9 mouse cellular contexts compared by ENCODE assay signal in genomic region chr13:69761393-69761792, GRCm38 (mm10). TPM values are rescaled to one million over a fixed set of nuclear protein-coding genes. Genes with fewer than 3 reads are reported as not detected.
DNase-seq lines count a peak whose midpoint lies in the region; ATAC-seq lines count a peak whose summit lies in the region.
"Had no signal": no experiment of that assay in that cellular context is flagged by ENCODE, and none has a peak within 500 bp of the region (broad histone marks: within the 10 kb centered on the region; RNA-seq: fewer than 3 reads in every experiment).

No protein-coding gene starts in this region.

- H3K9ac ChIP-seq in intestine, embryonic 16.5 days (ENCODE audit: low read depth, low read length) = no peak overlapping the region
- H3K9ac ChIP-seq: neural tube, embryonic 12.5 days had no signal

- DNase-seq in Muller cell, postnatal 12 days (ENCODE audit: inconsistent ontology term) = peak; percentile 74
- peak; percentile 16 for DNase-seq in adrenal gland, postnatal 25 days
- DNase-seq in gastrocnemius, adult 18-20 months (ENCODE audit: low spot score) = peak; percentile 24
- DNase-seq in layer of hippocampus, postnatal 14 days (ENCODE audit: low spot score in 2 of 2) = peak; percentile 68 to 91
- peak; percentile 18 for DNase-seq in ovary, postnatal 36 days (ENCODE audit: low spot score)
- DNase-seq in spleen, postnatal 14 days (ENCODE audit: low spot score in 2 of 2) = no peak

- H3K4me3 ChIP-seq in intestine, embryonic 16.5 days (ENCODE audit: low read length) = no peak overlapping the region
- H3K4me3 ChIP-seq: neural tube, embryonic 12.5 days had no signal

- no peak overlapping the region for H3K27ac ChIP-seq in intestine, embryonic 16.5 days (ENCODE audit: low read length)
- H3K27ac ChIP-seq: neural tube, embryonic 12.5 days had no signal

- H3K4me1 ChIP-seq in intestine, embryonic 16.5 days (ENCODE audit: control insufficient read depth, insufficient read depth, low read length) = no peaks in the 10 kb centered on the region
- H3K4me1 ChIP-seq: neural tube, embryonic 12.5 days had no signal

- H3K27me3 ChIP-seq in intestine, embryonic 16.5 days (replicated peaks; ENCODE audit: control insufficient read depth, insufficient read depth, low read length) = no peaks in the 10 kb centered on the region
- H3K27me3 ChIP-seq: neural tube, embryonic 12.5 days had no signal

- ATAC-seq in intestine, embryonic 16.5 days = no peak

- 72% methylated on average over 10 of the region's 10 CpGs for WGBS in intestine, embryonic 16.5 days

- H3K36me3 ChIP-seq in intestine, embryonic 16.5 days (ENCODE audit: control insufficient read depth, insufficient read depth, low read length) = no peaks in the 10 kb centered on the region
- H3K36me3 ChIP-seq: neural tube, embryonic 12.5 days had no signal

- no peak overlapping the region for H3K4me2 ChIP-seq in intestine, embryonic 16.5 days (ENCODE audit: low read depth, low read length)
- H3K4me2 ChIP-seq: neural tube, embryonic 12.5 days had no signal

- no peaks in the 10 kb centered on the region for H3K9me3 ChIP-seq in intestine, embryonic 16.5 days (ENCODE audit: control insufficient read depth, low read length)
- H3K9me3 ChIP-seq: neural tube, embryonic 12.5 days had no signal

RNA-seq across cellular contexts. Expression of gene Ube2ql1, which starts 21.7 kb away (rescaled TPM):
- total RNA-seq in adrenal gland, postnatal 25 days (2021) = 2.1 and 6.0 TPM in 2 replicates
- total RNA-seq in gastrocnemius, adult 18-20 months (2021) = under 1 TPM; 0.62 to 1.00 TPM
- total RNA-seq in layer of hippocampus, postnatal 14 days (2021) = 100 to 1,000 TPM; 183 to 189 TPM
- 0.10 and 0.12 TPM in 2 replicates for polyA plus RNA-seq in intestine, embryonic 16.5 days (2015; fragmentation: Nextera tagmentation; extraction: Ambion mirVana)
- total RNA-seq: hematopoietic stem cell, adult 5-6 weeks had no signal

RNA-seq across cellular contexts. Expression of gene Med10, which starts 40.8 kb away (rescaled TPM):
- total RNA-seq in adrenal gland, postnatal 25 days (2021) = 69.2 and 91.5 TPM in 2 replicates
- 10 to 100 TPM; 10.7 to 11.2 TPM for total RNA-seq in gastrocnemius, adult 18-20 months (2021)
- total RNA-seq in layer of hippocampus, postnatal 14 days (2021) = 10 to 100 TPM; 71.2 to 73.4 TPM
- polyA plus RNA-seq in intestine, embryonic 16.5 days (2015; fragmentation: Nextera tagmentation; extraction: Ambion mirVana) = 108 and 123 TPM in 2 replicates

Comparison
In these comparisons a context has a peak if more than half of its experiments do, and no peak if none do; other contexts are left out.
1. DNase-seq: peak in Muller cell, postnatal 12 days (single experiment), adrenal gland, postnatal 25 days (single experiment), gastrocnemius, adult 18-20 months (single experiment), layer of hippocampus, postnatal 14 days (2 of 2) and ovary, postnatal 36 days (single experiment); none in spleen, postnatal 14 days (0 of 2).
2. RNA of gene Ube2ql1, which starts 21.7 kb away (total RNA-seq): 183 to 189 TPM in layer of hippocampus, postnatal 14 days; 2.1 to 6.0 TPM in adrenal gland, postnatal 25 days and 0.62 to 1.00 TPM in gastrocnemius, adult 18-20 months; every median in the first group is over 10 times any median in the second.